Mouse (Mus musculus): ENCODE results near the gene Odf4. TPM values are rescaled to one million over a fixed set of nuclear protein-coding genes. Genes with fewer than 3 reads are reported as not detected.
A peak's percentile ranks its signal among the peaks of the same experiment; 100 is the strongest.
"Not testable (repeated sequence)": the region's sequence is repeated elsewhere in the genome, so short reads cannot be mapped to it uniquely, and the experiment has no call there.

Odf4 gene
- polyA plus RNA-seq, 1 experiment from 2014 or later, result not detected

DNA sequence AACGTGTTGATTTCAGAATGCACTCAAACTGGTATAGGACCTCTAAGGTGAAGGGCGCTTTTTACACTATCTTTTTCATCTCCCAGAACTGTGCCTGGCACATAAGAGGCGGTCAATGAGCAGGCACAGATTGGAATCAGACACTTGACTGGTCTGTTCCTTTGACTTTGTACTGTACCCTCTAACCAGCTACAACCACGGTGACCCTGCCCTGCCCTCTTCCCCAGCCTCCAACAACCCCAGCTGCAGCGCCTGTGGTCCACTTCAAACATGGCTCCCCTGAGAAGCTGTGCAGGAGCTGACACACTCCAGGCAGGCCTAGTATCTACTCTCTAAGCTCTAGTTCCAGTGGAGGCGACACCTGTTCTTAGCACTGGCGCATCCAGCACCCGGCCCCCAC is 15.8 kb upstream of the Odf4 start:
- Histone ChIP-seq H3K4me1 (replicated peaks; ENCODE audit: control insufficient read depth, insufficient read depth, low read length) (peaks cover 2% of the 10 kb centered on the region; the same call in 1 of the 2 replicates), H3K36me3 (ENCODE audit: control insufficient read depth, insufficient read depth, low read length) (no peaks in the 10 kb centered on the region), H3K4me3 (ENCODE audit: low read depth, low read length) (no peak overlapping the region), H3K27ac (ENCODE audit: low read depth, low read length) (no peak overlapping the region), H3K9ac (ENCODE audit: low read length) (no peak overlapping the region), H3K4me2 (ENCODE audit: low read depth, low read length, severe bottlenecking) (no peak overlapping the region), H3K27me3 (ENCODE audit: control insufficient read depth, insufficient read depth, low read length) (peaks cover 2% of the 10 kb centered on the region; the same call in 1 of the 2 replicates), H3K9me3 (ENCODE audit: control insufficient read depth, low read length) (no peaks in the 10 kb centered on the region)
- ATAC-seq (replicated peaks; ENCODE audit: low FRiP score), result no peak
- DNase-seq (ENCODE audit: low spot score), result no peak
- WGBS, result 91% methylated on average over 8 of the region's 8 CpGs

GRCm38 (mm10) chr11:68940516-68940915 is 13.6 kb upstream of the Odf4 start:
- peak overlapping the region; percentile 56 for H3K9ac ChIP-seq (ENCODE audit: low read length)
- H3K4me3 ChIP-seq (ENCODE audit: low read depth, low read length), result peak overlapping the region; percentile 34
- H3K27me3 ChIP-seq (ENCODE audit: control insufficient read depth, insufficient read depth, low read length), result no peaks in the 10 kb centered on the region
- no peaks in the 10 kb centered on the region for H3K9me3 ChIP-seq (ENCODE audit: control insufficient read depth, low read length)
- peaks cover 2% of the 10 kb centered on the region; the same call in 1 of the 2 replicates for H3K4me1 ChIP-seq (replicated peaks; ENCODE audit: control insufficient read depth, insufficient read depth, low read length)
- 67% methylated on average over 4 of the region's 4 CpGs for WGBS
- no peaks in the 10 kb centered on the region for H3K36me3 ChIP-seq (ENCODE audit: control insufficient read depth, insufficient read depth, low read length)
- no peak for ATAC-seq (replicated peaks; ENCODE audit: low FRiP score)
- no peak for DNase-seq (ENCODE audit: low spot score)
- peak overlapping the region; percentile 39 for H3K4me2 ChIP-seq (ENCODE audit: low read depth, low read length, severe bottlenecking)
- H3K27ac ChIP-seq (ENCODE audit: low read depth, low read length), result no peak overlapping the region

- peak overlapping the region; percentile 14; the same call in 1 of the 2 replicates for H3K27ac ChIP-seq (ENCODE audit: low read depth, low read length)
Observed at GRCm38 (mm10) chr11:68939451-68940304, 12.8 kb upstream of the Odf4 start.

DNA sequence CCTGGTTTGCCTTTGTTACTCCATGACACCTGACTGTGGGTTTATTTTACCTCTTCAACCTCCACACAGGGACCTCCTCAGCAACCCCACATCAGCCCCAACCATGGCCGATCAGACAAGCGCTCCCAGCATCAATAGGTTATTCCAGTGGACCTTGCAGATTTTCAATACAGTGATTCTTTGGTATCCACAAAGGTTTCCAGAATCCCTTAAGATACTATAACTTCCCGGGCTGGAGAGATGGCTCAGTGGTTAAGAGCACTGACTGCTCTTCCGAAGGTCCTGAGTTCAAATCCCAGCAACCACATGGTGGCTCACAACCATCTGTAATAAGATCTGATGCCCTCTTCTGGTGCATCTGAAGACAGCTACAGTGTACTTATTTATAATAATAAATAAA is 10.1 kb upstream of the Odf4 start:
- not testable (repeated sequence) for H3K4me3 ChIP-seq (ENCODE audit: low read depth, low read length); H3K4me1 ChIP-seq (replicated peaks; ENCODE audit: control insufficient read depth, insufficient read depth, low read length); H3K9ac ChIP-seq (ENCODE audit: low read length); H3K36me3 ChIP-seq (ENCODE audit: control insufficient read depth, insufficient read depth, low read length); ATAC-seq (replicated peaks; ENCODE audit: low FRiP score); H3K4me2 ChIP-seq (ENCODE audit: low read depth, low read length, severe bottlenecking); H3K27me3 ChIP-seq (ENCODE audit: control insufficient read depth, insufficient read depth, low read length); DNase-seq (ENCODE audit: low spot score); H3K9me3 ChIP-seq (ENCODE audit: control insufficient read depth, low read length); H3K27ac ChIP-seq (ENCODE audit: low read depth, low read length)
- WGBS, result 90% methylated on average over 4 of the region's 4 CpGs

More at GRCm38 (mm10) chr11:68939451-68940304, 12.8 kb upstream of the Odf4 start:
- Histone ChIP-seq H3K27me3 (ENCODE audit: control insufficient read depth, insufficient read depth, low read length) (no peaks in the 10 kb centered on the region), H3K36me3 (ENCODE audit: control insufficient read depth, insufficient read depth, low read length) (no peaks in the 10 kb centered on the region), H3K4me1 (replicated peaks; ENCODE audit: control insufficient read depth, insufficient read depth, low read length) (peaks cover 2% of the 10 kb centered on the region; the same call in 1 of the 2 replicates), H3K4me2 (ENCODE audit: low read depth, low read length, severe bottlenecking) (peak overlapping the region; percentile 39), H3K9me3 (ENCODE audit: control insufficient read depth, low read length) (no peaks in the 10 kb centered on the region), H3K4me3 (ENCODE audit: low read depth, low read length) (peak overlapping the region; percentile 34), H3K9ac (ENCODE audit: low read length) (peak overlapping the region; percentile 56)
- ATAC-seq (replicated peaks; ENCODE audit: low FRiP score) (peak; percentile 98), DNase-seq (ENCODE audit: low spot score) (peak; percentile 90)
- 2% methylated on average over 16 of the region's 16 CpGs for WGBS

GRCm38 (mm10) chr11:68933885-68934507 is 7.1 kb upstream of the Odf4 start:
- no peak overlapping the region for H3K4me3 ChIP-seq (ENCODE audit: low read depth, low read length)
- ATAC-seq (replicated peaks; ENCODE audit: low FRiP score) (no peak), DNase-seq (ENCODE audit: low spot score) (no peak)
- no peaks in the 10 kb centered on the region for H3K36me3 ChIP-seq (ENCODE audit: control insufficient read depth, insufficient read depth, low read length)
- H3K27ac ChIP-seq (ENCODE audit: low read depth, low read length), result no peak overlapping the region
- WGBS, result 74% methylated on average over 5 of the region's 5 CpGs
- H3K27me3 ChIP-seq (ENCODE audit: control insufficient read depth, insufficient read depth, low read length), result no peaks in the 10 kb centered on the region
- no peaks in the 10 kb centered on the region for H3K9me3 ChIP-seq (ENCODE audit: control insufficient read depth, low read length)
- H3K4me1 ChIP-seq (replicated peaks; ENCODE audit: control insufficient read depth, insufficient read depth, low read length), result no peaks in the 10 kb centered on the region
- no peak overlapping the region for H3K9ac ChIP-seq (ENCODE audit: low read length)
- no peak overlapping the region for H3K4me2 ChIP-seq (ENCODE audit: low read depth, low read length, severe bottlenecking)

DNA sequence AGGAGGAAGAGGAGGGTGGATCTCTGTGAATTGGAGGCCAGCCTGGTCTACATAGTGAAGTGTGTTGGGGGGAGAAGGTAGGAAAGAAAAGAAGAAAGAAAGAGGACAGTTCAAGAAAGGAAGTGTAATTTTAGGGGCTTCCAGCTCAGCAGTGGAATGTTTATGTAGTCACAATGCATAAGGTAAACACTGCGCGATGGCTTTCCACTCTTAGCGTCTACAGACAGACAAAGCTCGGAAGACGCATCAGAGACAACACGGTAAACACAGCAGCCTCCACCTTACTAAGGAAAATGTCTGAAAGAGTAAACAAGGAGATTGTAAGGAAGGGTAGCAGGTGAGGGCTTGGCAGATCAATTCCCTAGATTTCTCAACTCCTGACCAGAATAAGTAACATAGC is 3.1 kb upstream of the Odf4 start:
- DNase-seq (ENCODE audit: low spot score) (no peak), ATAC-seq (replicated peaks; ENCODE audit: low FRiP score) (no peak)
- Histone ChIP-seq H3K27me3 (ENCODE audit: control insufficient read depth, insufficient read depth, low read length) (no peaks in the 10 kb centered on the region), H3K36me3 (ENCODE audit: control insufficient read depth, insufficient read depth, low read length) (no peaks in the 10 kb centered on the region), H3K27ac (ENCODE audit: low read depth, low read length) (no peak overlapping the region), H3K9me3 (ENCODE audit: control insufficient read depth, low read length) (no peaks in the 10 kb centered on the region), H3K4me2 (ENCODE audit: low read depth, low read length, severe bottlenecking) (no peak overlapping the region), H3K4me1 (replicated peaks; ENCODE audit: control insufficient read depth, insufficient read depth, low read length) (no peaks in the 10 kb centered on the region), H3K9ac (ENCODE audit: low read length) (no peak overlapping the region), H3K4me3 (ENCODE audit: low read depth, low read length) (no peak overlapping the region)
- 87% methylated on average over 6 of the region's 6 CpGs for WGBS

GRCm38 (mm10) chr11:68924749-68925148 is 2.1 kb downstream of the Odf4 start:
- WGBS, result 80% methylated on average over 2 of the region's 2 CpGs
- H3K27ac ChIP-seq (ENCODE audit: low read depth, low read length), result no peak overlapping the region
- ATAC-seq (replicated peaks; ENCODE audit: low FRiP score) (no peak), DNase-seq (ENCODE audit: low spot score) (no peak)
- H3K36me3 ChIP-seq (ENCODE audit: control insufficient read depth, insufficient read depth, low read length), result no peaks in the 10 kb centered on the region
- no peak overlapping the region for H3K9ac ChIP-seq (ENCODE audit: low read length)
- H3K27me3 ChIP-seq (ENCODE audit: control insufficient read depth, insufficient read depth, low read length), result no peaks in the 10 kb centered on the region
- no peaks in the 10 kb centered on the region for H3K9me3 ChIP-seq (ENCODE audit: control insufficient read depth, low read length)
- H3K4me1 ChIP-seq (replicated peaks; ENCODE audit: control insufficient read depth, insufficient read depth, low read length), result no peaks in the 10 kb centered on the region
- no peak overlapping the region for H3K4me3 ChIP-seq (ENCODE audit: low read depth, low read length)
- H3K4me2 ChIP-seq (ENCODE audit: low read depth, low read length, severe bottlenecking), result no peak overlapping the region

DNA sequence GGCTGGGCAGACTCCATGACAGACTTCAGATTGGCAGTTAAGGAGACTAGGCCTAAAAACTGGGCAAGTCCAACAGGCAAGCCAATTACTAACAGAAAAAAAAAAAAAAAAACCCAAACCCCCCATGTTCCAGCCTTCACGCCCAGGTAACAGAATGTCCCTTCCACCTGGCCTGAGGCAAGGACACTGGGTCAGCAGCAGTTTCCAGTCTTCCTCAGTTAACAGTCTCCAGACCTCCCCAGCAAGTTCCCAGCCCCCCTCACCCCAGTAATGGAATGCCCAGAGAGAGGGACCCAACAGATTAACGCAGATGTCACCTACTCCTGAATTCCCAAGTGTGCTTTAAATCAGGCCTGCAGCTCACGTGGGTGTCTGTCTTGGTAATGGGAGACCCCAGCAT is 3.7 kb downstream of the Odf4 start:
- DNase-seq (ENCODE audit: low spot score) (no peak), ATAC-seq (replicated peaks; ENCODE audit: low FRiP score) (no peak)
- Histone ChIP-seq H3K9me3 (ENCODE audit: control insufficient read depth, low read length) (no peaks in the 10 kb centered on the region), H3K4me1 (replicated peaks; ENCODE audit: control insufficient read depth, insufficient read depth, low read length) (no peaks in the 10 kb centered on the region), H3K27me3 (ENCODE audit: control insufficient read depth, insufficient read depth, low read length) (no peaks in the 10 kb centered on the region), H3K27ac (ENCODE audit: low read depth, low read length) (no peak overlapping the region), H3K9ac (ENCODE audit: low read length) (no peak overlapping the region), H3K36me3 (ENCODE audit: control insufficient read depth, insufficient read depth, low read length) (no peaks in the 10 kb centered on the region), H3K4me3 (ENCODE audit: low read depth, low read length) (no peak overlapping the region), H3K4me2 (ENCODE audit: low read depth, low read length, severe bottlenecking) (no peak overlapping the region)
- 69% methylated on average over 3 of the region's 3 CpGs for WGBS
